Mouse (Mus musculus): Measurements from ENCODE around the gene Slc35e3. TPM values are rescaled to one million over a fixed set of nuclear protein-coding genes. Genes with fewer than 3 reads are reported as not detected.

Gene Slc35e3
- total and polyA plus RNA-seq, 3 experiments, result 2.2 to 9.7 (median 5.0) TPM

DNA sequence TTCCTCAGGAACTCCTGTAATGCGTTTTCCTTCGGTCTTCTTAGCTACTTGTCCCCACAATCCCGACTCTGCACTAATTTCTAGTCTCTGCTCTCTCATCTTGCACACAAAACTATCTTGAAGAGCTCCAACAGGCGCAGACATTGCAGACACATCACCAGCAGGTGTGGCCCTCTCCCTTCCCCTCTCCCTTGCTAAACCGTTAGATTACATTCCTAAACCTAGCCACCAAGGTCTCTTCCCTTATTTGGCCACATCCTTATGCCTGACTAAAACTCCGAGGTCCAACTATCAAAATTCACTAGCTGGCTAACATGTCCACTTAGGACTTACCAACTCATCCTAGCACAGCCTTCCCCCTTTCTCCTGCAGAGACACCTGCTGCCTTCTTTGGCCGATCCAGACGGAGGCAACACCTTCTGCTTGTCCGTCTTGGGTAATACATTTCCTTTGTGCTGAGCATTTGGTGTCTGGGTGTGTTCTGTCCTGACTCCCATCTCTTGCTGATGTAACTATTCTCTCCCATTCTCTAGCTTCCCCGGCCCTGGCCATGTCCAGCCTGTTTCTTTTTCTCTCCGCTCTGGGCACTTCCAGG, 47.4 kb upstream of the Slc35e3 start:
- H3K9me3 ChIP-seq (replicated peaks; ENCODE audit: low read length), result peaks cover 2% of the 10 kb centered on the region
- H3K4me3 ChIP-seq (replicated peaks in 1 of 3; ENCODE audit: low read depth in 2 of 3, low read length in 2 of 3, poor library complexity in 1 of 3), result peak overlapping the region in 1 of 3 experiments; percentile 97
- DNase-seq (ENCODE audit: extremely low read depth), result no peak
- TF ChIP-seq BHLHE40 (IDR thresholded peaks at IDR 0.05; ENCODE audit: low read depth, low read length), result no peak
- TF ChIP-seq ZC3H11A (IDR thresholded peaks at IDR 0.05; ENCODE audit: low read depth, low read length), result no peak
- in situ Hi-C loops (cut with MboI; ENCODE audit: low pct_ligation_motif_present, low pct_unique_long_range_greater_than_20kb, low sequenced_read_pairs), result no loop called here
- peaks cover 0 to 14% of the 10 kb centered on the region in 2 experiments for H3K36me3 ChIP-seq (replicated peaks in 1 of 2; ENCODE audit: control insufficient read depth in 1 of 2, insufficient read depth in 1 of 2, low read length in 1 of 2)
- peaks cover 2 to 31% of the 10 kb centered on the region in 2 experiments; a peak in 3 of 4 replicates for H3K4me1 ChIP-seq (ENCODE audit: control insufficient read depth in 1 of 2, insufficient read depth in 2 of 2)
- peaks cover 26% of the 10 kb centered on the region for H3K79me2 ChIP-seq (replicated peaks; ENCODE audit: control insufficient read depth, extremely low read depth, insufficient read depth, poor library complexity, severe bottlenecking)
- H3K9ac ChIP-seq (ENCODE audit: insufficient read depth, low read depth), result peak overlapping the region; percentile 56
- dilution Hi-C loops (cut with MboI; ENCODE audit: extremely low pct_ligation_motif_present, extremely low pct_unique_long_range_greater_than_20kb, low sequenced_read_pairs), result no loop called here
- peak overlapping the region; percentile 45 for H3K4me2 ChIP-seq (ENCODE audit: insufficient read depth, low read depth, poor library complexity, severe bottlenecking)
- no peaks in the 10 kb centered on the region for H3K27me3 ChIP-seq (replicated peaks)
- no peak overlapping the region for H3K27ac ChIP-seq (ENCODE audit: insufficient read depth, low read depth)

- peak within 1 kb of the TSS; percentile 89 to 97 (median 96) for H3K4me3 ChIP-seq (replicated peaks in 1 of 3; ENCODE audit: low read depth in 2 of 3, low read length in 2 of 3, poor library complexity in 1 of 3)
- peaks cover 5 to 22% of the 10 kb centered on the region in 2 experiments for H3K36me3 ChIP-seq (replicated peaks in 1 of 2; ENCODE audit: control insufficient read depth in 1 of 2, insufficient read depth in 1 of 2, low read length in 1 of 2)
- no peaks in the 10 kb centered on the region for H3K27me3 ChIP-seq (replicated peaks)
- H3K4me2 ChIP-seq (ENCODE audit: insufficient read depth, low read depth, poor library complexity, severe bottlenecking), result peak within 1 kb of the TSS; percentile 88
- no peak within 1 kb of the TSS for H3K27ac ChIP-seq (ENCODE audit: insufficient read depth, low read depth)
- in situ Hi-C loops (cut with MboI; ENCODE audit: low pct_ligation_motif_present, low pct_unique_long_range_greater_than_20kb, low sequenced_read_pairs) (no loop called here), dilution Hi-C loops (cut with MboI; ENCODE audit: extremely low pct_ligation_motif_present, extremely low pct_unique_long_range_greater_than_20kb, low sequenced_read_pairs) (no loop called here)
- peak within 1 kb of the TSS; percentile 83 for H3K9ac ChIP-seq (ENCODE audit: insufficient read depth, low read depth)
- H3K9me3 ChIP-seq (replicated peaks; ENCODE audit: low read length), result peaks cover 2% of the 10 kb centered on the region
- peaks cover 2 to 28% of the 10 kb centered on the region in 2 experiments; a peak in 3 of 4 replicates for H3K4me1 ChIP-seq (ENCODE audit: control insufficient read depth in 1 of 2, insufficient read depth in 2 of 2)
- peak; percentile 99 for DNase-seq (ENCODE audit: extremely low read depth)
- peaks cover 28% of the 10 kb centered on the region for H3K79me2 ChIP-seq (replicated peaks; ENCODE audit: control insufficient read depth, extremely low read depth, insufficient read depth, poor library complexity, severe bottlenecking)
- no peak for TF ChIP-seq CTCF (conservative IDR thresholded peaks at IDR 0.05 in 1 of 2, IDR thresholded peaks at IDR 0.05 in 1 of 2; ENCODE audit: low read depth in 2 of 2, low read length in 2 of 2)
- no peak; the same call in 1 of the 2 replicates for TF ChIP-seq GABPA (IDR thresholded peaks at IDR 0.05; ENCODE audit: insufficient replicate concordance, low read depth, low read length)
- TF ChIP-seq JUN (IDR thresholded peaks at IDR 0.05; ENCODE audit: insufficient read depth, low read depth, low read length), result no peak
- TF ChIP-seq MAX (IDR thresholded peaks at IDR 0.05; ENCODE audit: low read length), result peak; percentile 66; the same call in 1 of the 2 replicates
- TF ChIP-seq MYC (IDR thresholded peaks at IDR 0.05; ENCODE audit: low read depth, low read length), result peak; percentile 56; the same call in 1 of the 2 replicates
- TF ChIP-seq POLR2A (IDR thresholded peaks at IDR 0.05; ENCODE audit: low read depth, low read length), result peak; percentile 93
- TF ChIP-seq USF2 (conservative IDR thresholded peaks at IDR 0.05; ENCODE audit: low read depth, low read length), result no peak
- TF ChIP-seq JUND (conservative IDR thresholded peaks at IDR 0.05; ENCODE audit: low read depth, low read length), result no peak
- TF ChIP-seq ELF1 (IDR thresholded peaks at IDR 0.05; ENCODE audit: low read depth, low read length), result peak; percentile 97
- TF ChIP-seq TCF12 (IDR thresholded peaks at IDR 0.05; ENCODE audit: low read depth, low read length), result peak; percentile 69
- peak; percentile 98 for TF ChIP-seq NRF1 (IDR thresholded peaks at IDR 0.05; ENCODE audit: low read depth, low read length)
- no peak for TF ChIP-seq ZKSCAN1 (IDR thresholded peaks at IDR 0.05; ENCODE audit: borderline replicate concordance, low read depth, low read length)
- TF ChIP-seq ETS1 (conservative IDR thresholded peaks at IDR 0.05; ENCODE audit: low read depth, low read length), result 0 out of 2 replicates have a peak, but pooled peaks have one; percentile 22
- 0 out of 2 replicates have a peak, but pooled peaks have one; percentile 40 for TF ChIP-seq MAZ (IDR thresholded peaks at IDR 0.05; ENCODE audit: low read depth, low read length)
- TF ChIP-seq NELFE (IDR thresholded peaks at IDR 0.05; ENCODE audit: low read depth, low read length), result peak; percentile 86
- TF ChIP-seq UBTF (IDR thresholded peaks at IDR 0.05; ENCODE audit: low read depth, low read length), result no peak
- no peak for TF ChIP-seq ZC3H11A (IDR thresholded peaks at IDR 0.05; ENCODE audit: low read depth, low read length)
- peak; percentile 39 for TF ChIP-seq IRF4 (IDR thresholded peaks at IDR 0.05; ENCODE audit: low read depth, low read length)
- peak; percentile 90 for TF ChIP-seq CHD2 (IDR thresholded peaks at IDR 0.05; ENCODE audit: low read length)
- no peak for TF ChIP-seq PAX5 (IDR thresholded peaks at IDR 0.05; ENCODE audit: low read length)
- peak; percentile 88 for TF ChIP-seq MXI1 (IDR thresholded peaks at IDR 0.05; ENCODE audit: low read depth, low read length)
- TF ChIP-seq RCOR1 (conservative IDR thresholded peaks at IDR 0.05; ENCODE audit: low read depth, low read length), result no peak
- 0 out of 2 replicates have a peak, but pooled peaks have one; percentile 74 for TF ChIP-seq POLR2AphosphoS2 (IDR thresholded peaks at IDR 0.05; ENCODE audit: low read depth, low read length)
- TF ChIP-seq RAD21 (IDR thresholded peaks at IDR 0.05; ENCODE audit: low read depth, low read length), result no peak
- no peak for TF ChIP-seq ZNF384 (IDR thresholded peaks at IDR 0.05; ENCODE audit: low read depth, low read length)
- TF ChIP-seq KAT2A (IDR thresholded peaks at IDR 0.05; ENCODE audit: insufficient replicate concordance, low read length), result peak; percentile 89; the same call in 1 of the 2 replicates
- TF ChIP-seq CHD1 (IDR thresholded peaks at IDR 0.05; ENCODE audit: low read depth, low read length), result no peak
- TF ChIP-seq ZMIZ1 (IDR thresholded peaks at IDR 0.05; ENCODE audit: low read depth, low read length), result 0 out of 2 replicates have a peak, but pooled peaks have one; percentile 68
Measured at GRCm38 (mm10) chr10:117792141-117793091, 46.3 kb upstream of the Slc35e3 start, which contains the start of gene Nup107. Gene Nup107 (minus strand): TSS chr10:117792705.

All from CH12.LX (cell line).